Mouse (Mus musculus) CD4-positive, CD25-positive, alpha-beta regulatory T cell, adult 4 months (primary cell): ENCODE measurements around the gene Washc1. TPM values are rescaled to one million over a fixed set of nuclear protein-coding genes. Genes with fewer than 3 reads are reported as not detected.
"Not testable (repeated sequence)": the region's sequence is repeated elsewhere in the genome, so short reads cannot be mapped to it uniquely, and the experiment has no call there.

Experiments
- ATAC-seq: one replicate; pipeline ENCODE4 v1.8.0; 2017
- polyA plus RNA-seq, 2 experiments: library from polyadenylated mRNA; unstranded; fragments of 100-300 nt; shearing (Covaris generic); gene quantifications; one replicate each; pipeline ENCODE4 v1.2.1; 2017

Gene Washc1
- 10 to 100 TPM; 28.7 to 49.1 TPM for polyA plus RNA-seq

- ATAC-seq = peak; percentile 90
Observed at GRCm38 (mm10) chr17:66111402-66111959, at the start of gene Washc1. Gene Washc1 (plus strand): TSS chr17:66111545.

- peak; percentile 81 for ATAC-seq
Observed at GRCm38 (mm10) chr17:66065115-66065514, 46.2 kb upstream of the Washc1 start.

- not testable (repeated sequence) for ATAC-seq
Observed at GRCm38 (mm10) chr17:66069036-66069435, 42.3 kb upstream of the Washc1 start.

- peak; percentile 50 for ATAC-seq
Observed at GRCm38 (mm10) chr17:66073971-66074370, 37.4 kb upstream of the Washc1 start.

GRCm38 (mm10) chr17:66075827-66076173 is 35.5 kb upstream of the Washc1 start:
- peak; percentile 12 for ATAC-seq

GRCm38 (mm10) chr17:66076174-66076927 is 35.0 kb upstream of the Washc1 start:
- ATAC-seq = peak; percentile 32

- ATAC-seq = peak; percentile 71
Observed at GRCm38 (mm10) chr17:66076934-66077333, 34.4 kb upstream of the Washc1 start, which contains the start of gene Ankrd12. Gene Ankrd12 (minus strand): TSS chr17:66077089.

- ATAC-seq = peak; percentile 3
Observed at GRCm38 (mm10) chr17:66077437-66077850, 33.9 kb upstream of the Washc1 start.

- ATAC-seq = no peak
Observed at GRCm38 (mm10) chr17:66084486-66084885, 26.9 kb upstream of the Washc1 start.

- ATAC-seq = no peak
Observed at GRCm38 (mm10) chr17:66085038-66085437, 26.3 kb upstream of the Washc1 start.

GRCm38 (mm10) chr17:66090251-66090650 is 21.1 kb upstream of the Washc1 start:
- ATAC-seq = no peak

- no peak for ATAC-seq
Observed at GRCm38 (mm10) chr17:66091392-66091791, 20.0 kb upstream of the Washc1 start.

GRCm38 (mm10) chr17:66092065-66092464 is 19.3 kb upstream of the Washc1 start:
- ATAC-seq = no peak

- no peak for ATAC-seq
Observed at GRCm38 (mm10) chr17:66092664-66093063, 18.7 kb upstream of the Washc1 start.

GRCm38 (mm10) chr17:66100566-66101379 is 10.6 kb upstream of the Washc1 start:
- ATAC-seq = peak; percentile 9

- peak; percentile 89 for ATAC-seq
Observed at GRCm38 (mm10) chr17:66101380-66102330, 9.7 kb upstream of the Washc1 start, which contains the start of gene Ndufv2. Gene Ndufv2 (minus strand): TSS chr17:66101559.

- ATAC-seq = no peak
Observed at GRCm38 (mm10) chr17:66104076-66104475, 7.3 kb upstream of the Washc1 start.

- ATAC-seq = peak; percentile 35
Observed at GRCm38 (mm10) chr17:66106601-66107267, 4.6 kb upstream of the Washc1 start.

- no peak for ATAC-seq
Observed at GRCm38 (mm10) chr17:66107466-66107865, 3.9 kb upstream of the Washc1 start.

- ATAC-seq = no peak
Observed at GRCm38 (mm10) chr17:66108198-66108597, 3.1 kb upstream of the Washc1 start.

- no peak for ATAC-seq
Observed at GRCm38 (mm10) chr17:66110746-66111145, 599 bp upstream of the Washc1 start.
